Mouse (Mus musculus) ovary, postnatal 14 days (tissue): ENCODE measurements around the gene Gga2.

Source experiments
- DNase-seq: peaks from one replicate; pipeline ENCODE4 v3.0.0; 2022; ENCODE audit warnings: low spot score

Gene Gga2

DNA sequence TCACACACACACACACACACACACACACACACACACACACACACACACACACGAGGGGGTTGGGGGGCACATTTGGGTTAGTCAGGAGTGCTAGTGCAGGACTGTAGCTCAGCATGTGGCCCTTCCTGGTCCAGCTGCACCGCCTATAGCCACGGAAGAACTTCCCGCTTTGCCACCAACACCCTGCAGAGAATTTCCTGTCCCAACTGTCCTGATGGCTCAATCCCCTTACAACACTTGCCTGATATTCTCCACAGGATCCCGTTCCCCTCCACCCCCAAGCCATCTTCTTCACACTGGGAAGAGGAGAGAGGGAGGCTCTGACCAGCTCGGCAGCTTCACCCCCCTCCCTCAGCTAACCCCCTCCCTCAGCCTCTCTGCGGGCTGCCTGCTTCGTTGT lies 20.6 kb downstream of the Gga2 start:
- no peak for DNase-seq

DNA sequence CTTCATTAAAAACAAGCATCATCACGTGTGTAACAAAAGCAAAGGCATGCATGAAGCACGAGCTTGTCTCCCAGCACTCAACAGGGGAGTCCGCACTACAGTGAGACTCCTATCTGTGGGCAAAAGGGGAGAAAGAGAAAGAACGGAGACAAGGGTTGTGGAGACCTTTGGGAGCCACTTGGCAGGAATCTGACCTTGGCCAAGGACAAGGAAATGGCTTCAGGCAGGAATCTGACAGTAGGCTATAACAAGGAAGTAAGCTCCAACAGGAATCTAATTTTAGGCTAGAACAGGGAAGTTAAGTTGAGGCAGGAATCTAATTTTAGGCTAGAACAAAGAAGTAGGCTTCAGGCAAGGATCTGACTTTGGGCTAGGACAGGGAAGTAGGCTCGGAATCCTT lies 25.1 kb downstream of the Gga2 start:
- DNase-seq = no peak

DNA sequence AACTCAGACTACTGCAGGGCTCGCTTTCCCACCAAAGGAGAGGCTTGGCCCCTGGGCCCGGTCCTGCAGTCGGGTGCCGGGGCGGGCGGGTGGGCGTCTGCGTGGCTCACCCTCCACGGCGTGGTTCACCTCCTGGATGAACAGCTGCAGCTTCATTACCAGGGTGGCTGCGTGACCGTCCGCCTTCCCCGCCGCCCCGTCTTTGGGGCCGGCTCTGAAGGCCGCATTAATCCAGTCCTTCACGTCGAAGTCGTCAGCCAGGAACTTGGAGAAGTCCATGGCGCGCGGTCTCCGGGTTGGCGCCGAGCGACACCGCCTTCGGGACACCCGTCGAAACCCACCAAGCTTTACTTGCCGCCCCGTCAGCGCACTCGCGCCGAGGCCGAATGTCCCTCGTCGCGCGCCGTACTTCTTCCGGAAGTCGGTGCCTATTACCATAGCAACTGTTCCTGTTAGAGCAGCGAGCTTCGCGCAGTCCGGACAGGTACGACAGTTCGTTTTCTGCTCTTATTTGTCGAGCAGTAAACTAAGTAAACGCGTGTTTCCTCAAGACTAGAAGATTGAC lies 39.6 kb downstream of the Gga2 start, which contains the start of gene Cog7:
Cog7 (minus strand) TSS at position 405 of the 565 bp plus-strand sequence.
- peak; percentile 92 for DNase-seq

DNA sequence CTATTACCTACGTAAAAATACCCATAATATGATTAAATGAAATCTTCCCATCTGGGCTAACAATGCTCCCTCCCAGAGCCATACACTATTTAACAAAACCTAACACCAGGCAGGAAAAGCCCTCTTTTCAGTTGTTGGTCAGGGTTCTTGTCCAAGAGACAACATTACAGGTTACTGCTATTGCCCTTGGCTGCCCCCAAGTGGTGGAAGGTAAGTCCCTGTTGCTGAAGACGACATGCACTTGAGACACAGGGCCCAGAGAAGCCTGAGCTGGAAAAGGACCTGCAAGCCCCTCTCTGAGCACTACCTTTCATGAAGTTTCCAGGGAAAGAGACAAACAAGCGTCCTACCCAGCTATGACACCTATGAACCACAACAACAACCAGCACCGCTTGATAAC lies 46.0 kb downstream of the Gga2 start:
- DNase-seq = peak; percentile 36

DNA sequence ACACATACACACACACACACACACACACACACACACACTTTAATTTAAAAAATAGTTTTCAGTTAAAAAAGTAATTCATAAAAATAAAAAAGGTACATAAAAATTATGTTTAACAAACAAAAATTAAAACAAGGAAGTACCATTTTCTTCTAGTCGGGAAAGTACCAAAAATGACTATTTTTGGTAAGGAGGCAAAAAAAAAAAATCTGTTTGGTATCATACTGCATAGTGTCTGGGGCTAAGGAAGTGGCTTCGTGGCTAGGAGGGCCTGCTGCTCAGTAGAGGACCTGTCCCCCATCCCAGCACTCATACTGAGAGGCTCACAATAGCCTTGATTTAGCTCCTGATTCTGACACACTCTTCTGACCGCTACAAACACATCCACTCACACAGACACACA lies 49.3 kb downstream of the Gga2 start:
- DNase-seq = no peak

DNA sequence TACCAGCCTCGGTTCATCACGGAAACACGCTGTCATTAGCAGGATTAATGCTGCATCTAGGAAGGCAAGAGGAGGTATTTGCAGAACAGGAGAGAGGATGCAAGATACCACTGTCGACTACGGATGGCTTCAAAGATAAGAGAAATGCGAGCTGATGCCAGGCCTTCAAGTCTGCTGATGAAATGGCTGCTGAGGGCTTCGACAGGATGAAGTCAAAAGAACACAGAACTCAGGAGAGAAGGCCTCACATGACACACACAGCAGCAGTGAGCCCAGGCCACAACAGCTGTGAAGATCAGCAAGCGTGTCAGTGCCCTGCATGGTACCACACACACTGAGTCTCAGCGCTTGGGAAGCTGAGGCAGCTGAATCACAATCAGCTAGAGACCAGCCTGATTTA lies 50.8 kb downstream of the Gga2 start:
- no peak for DNase-seq

DNA sequence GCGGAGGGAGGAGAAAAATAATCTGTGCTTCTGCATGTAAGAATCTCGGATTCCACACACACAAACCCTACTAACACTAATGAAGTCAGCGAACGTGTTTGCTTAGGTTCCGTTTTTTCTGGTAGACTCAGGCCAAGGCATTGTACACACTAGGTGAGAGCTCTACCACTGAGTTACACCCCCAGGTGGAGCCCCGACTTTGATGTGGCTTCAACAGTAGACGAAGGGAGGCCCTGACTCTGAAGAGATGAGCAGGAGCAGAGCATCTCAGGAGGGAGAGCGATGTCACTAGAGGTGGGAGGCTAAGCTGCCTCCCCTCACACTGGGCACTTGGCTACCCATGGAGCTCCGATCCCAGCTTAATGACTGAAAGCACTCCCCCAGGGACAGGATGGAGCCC lies 52.2 kb downstream of the Gga2 start:
- DNase-seq = no peak

DNA sequence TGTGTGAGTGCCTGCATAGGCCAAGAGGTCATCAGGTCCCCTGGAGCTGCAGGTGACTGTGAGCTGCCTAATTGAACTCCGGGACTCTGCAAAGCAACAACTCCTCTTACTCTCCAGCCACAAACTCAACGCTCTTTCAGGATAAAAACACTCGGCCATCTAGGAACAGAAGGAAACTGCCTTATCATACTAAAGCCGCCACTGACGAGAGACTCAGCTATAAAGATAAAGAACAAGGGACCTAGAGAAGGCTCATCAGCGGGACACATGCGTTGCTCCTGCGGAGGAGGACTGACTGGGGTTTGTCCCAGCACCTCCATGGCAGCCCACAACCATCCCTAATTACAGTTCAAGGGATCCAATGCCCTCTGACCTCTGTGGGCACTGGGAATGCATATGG lies 52.8 kb downstream of the Gga2 start:
- DNase-seq = no peak

DNA sequence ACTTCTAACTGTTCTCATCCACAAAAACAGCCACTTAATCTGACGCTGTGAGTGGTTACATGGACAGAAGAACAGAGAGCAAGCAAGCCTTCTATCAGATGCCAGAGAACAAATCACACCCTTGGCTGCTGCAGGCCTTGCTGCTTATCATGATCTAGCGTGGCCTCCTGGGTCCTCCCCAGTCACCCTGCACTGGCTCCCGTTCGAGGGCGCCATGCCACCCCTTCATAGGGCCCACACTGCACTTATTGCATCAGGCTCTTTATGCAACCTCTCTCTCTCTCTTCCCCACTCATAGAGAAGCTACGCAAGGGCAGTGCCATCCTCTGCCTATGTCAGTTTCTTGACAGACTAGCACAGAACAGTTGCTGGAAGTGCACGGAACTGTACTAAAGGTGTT lies 54.9 kb downstream of the Gga2 start:
- DNase-seq = no peak

DNA sequence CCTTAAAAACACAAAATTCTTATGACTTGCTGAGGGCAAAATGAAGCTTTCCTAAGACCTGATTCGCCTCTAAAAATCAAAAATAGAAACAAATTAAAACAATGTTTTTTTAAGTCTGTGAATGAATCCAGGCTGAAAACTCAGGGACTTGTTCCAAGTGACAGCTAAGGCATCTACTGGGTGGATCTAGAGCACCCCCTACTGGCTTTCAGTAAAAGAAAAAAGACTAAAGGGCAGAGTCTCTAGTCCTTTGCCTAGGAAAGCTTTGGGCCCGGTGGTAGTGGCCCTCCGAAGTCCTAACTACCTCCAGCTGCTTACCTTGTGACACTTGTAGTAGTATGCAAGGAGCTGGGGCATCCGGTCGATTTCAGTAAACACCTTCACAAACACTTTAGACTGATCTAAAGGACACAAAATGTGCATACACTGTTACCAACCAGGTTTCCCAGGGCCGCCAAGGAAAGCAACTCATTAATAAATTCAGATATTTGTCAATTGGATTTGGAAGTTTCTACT lies 57.1 kb downstream of the Gga2 start:
- DNase-seq = peak; percentile 38

DNA sequence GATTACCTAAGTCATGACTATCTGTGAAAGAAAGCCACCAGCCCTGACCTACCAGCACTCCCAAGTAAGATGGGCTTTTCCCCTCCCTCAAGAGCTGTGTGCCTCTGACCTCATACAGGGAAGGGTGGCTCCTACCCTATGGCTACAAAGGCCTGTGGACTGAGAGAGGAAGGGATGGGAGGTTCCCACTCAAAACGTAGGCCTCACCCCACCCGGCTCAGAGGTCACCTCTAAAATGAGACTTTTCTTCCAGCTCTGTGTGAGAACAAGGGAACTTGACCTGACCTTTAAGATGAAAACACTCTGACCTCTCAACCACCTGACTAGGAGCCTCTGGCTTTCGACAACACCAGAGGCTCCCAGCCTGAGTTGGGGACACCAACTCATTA lies 58.5 kb downstream of the Gga2 start:
- DNase-seq = no peak

DNA sequence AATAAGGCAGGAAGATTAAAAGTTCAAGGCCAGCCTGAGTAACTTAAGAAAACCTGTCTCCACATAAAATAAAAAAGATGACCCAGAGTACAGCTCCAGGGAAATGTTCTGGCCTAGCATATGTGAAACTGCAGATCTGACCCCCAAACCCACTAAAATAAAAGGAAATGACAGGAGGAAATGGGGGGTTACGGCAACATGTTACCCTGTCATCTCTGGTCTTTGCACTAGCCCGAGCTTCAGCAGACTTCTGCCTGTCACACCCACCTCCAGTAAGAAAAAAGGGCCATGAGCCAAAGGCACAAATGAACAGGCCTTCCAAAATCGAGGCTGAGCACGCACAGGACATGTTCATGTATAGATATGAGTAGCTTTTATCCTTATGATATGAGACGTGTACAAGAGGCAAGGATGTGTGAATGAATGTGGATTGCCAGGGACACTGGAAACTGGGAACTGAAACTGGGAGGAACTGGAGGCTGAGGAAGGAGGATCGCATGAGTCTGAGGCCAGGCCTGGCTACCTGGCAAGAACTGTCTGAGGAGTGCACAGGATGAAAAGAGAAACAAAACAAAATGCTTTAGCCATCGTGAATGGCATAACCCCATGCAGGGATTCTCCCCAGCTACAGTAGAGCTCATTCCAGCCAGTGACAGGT lies 59.0 kb downstream of the Gga2 start:
- no peak for DNase-seq

DNA sequence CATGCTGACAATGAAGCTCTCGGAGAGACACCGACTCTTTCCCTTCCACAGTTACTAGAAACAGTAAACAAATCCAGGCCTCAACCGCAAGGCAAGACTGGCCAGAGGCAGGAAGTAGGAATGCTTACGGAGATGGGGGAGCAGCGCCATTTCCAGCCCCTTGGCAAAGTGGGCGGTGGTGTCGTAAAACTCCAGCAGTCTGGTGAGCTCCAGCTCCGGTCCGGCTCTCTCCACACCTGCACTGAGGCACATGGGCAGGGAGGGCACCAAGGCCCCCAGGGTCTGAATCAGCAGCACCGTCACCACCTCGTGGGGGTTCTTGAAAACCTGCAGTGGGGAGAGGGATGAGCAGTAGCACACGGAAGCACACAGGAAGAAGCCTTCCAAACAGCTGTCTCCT lies 65.2 kb downstream of the Gga2 start:
- DNase-seq = no peak

DNA sequence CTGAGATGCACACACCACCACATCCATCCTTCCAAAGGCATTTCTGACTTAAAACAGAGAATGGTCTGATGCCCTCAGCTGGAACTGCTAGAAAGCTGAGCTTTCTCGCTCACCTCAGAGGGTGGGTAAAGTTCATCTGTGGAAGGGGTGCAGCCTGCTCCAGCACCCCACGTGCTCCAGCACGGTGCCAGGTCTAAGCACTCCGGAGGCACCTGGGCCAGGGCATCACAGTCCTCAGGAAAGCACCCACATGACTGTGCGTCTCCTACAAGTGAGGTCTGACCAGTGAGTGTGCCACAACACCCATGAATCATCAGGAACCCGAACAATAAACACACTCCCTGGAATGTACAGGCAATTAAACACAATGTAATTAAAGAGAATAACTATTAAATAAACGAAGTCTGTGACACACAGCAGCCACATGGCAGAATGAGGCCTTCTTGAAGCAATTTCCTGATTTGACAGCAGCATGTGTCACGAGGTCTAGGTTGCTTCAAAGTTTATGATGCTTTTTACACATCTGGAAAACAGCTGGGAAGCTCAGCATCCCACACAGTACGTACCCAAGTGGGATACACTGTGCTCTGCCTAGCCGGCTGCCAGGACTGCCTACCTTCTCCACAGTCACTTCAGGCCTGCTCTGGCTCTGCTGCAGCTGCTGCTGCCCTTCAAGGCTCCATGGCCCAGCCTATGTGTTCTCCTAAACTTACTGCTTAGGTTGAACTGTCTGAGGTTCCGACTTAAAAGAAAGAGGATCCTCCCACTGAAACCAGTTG lies 65.9 kb downstream of the Gga2 start:
- no peak for DNase-seq

DNA sequence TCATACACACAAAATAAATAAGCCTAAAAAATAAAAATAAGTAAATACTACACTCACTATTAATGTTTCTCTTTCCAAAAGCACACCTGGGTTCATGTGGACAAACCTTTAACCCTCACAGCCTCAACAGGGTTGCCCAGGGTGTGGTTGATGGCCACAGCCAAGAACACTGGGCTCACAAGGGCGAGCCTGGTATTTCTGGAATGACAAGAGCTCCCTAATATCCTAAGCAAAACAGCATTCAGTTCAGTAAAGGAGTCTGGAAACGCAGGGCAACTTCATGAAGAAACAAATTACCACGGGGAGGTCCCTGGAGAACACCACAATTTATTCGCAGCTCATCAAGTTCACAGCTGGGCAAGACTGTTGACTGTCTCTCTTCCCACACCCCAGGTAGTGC lies 73.5 kb downstream of the Gga2 start:
- DNase-seq = no peak

DNA sequence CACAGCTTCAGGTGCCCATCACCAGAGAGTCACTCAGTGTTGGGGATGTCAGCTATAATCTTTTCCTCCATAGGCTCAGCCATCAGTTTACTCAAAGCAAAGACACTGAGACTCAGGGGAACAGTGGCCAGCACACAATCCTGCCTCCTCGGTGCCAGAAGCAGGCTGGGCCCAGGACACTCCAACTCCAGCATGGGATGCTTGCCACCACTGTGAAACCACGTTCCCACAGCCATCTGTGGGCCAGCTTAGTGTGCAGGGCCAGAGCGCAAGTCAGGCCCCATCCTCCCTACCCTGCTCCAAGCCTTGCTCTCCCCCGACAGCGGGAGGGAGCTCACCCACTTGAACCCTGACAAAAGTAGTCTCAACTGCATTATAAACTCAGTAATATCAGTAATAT lies 74.8 kb downstream of the Gga2 start:
- DNase-seq = no peak

DNA sequence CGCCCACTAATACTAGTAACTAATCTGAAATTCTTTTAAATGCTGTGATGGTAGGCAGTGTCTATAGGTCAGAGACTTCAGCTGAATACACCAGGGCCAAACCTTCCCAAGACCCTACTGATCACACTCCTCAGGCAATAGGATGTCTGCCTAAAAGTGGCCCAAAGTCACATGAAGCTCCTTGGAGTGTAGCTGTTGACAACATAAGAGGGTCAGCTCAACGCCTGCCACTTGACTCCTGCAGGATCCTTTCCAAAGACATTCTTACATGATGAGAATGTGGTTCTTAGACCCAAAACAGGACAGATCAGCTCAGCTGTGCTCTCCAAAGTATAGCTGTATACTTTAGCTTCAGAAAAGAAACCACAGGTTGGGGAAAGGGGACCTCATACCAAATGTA lies 78.7 kb downstream of the Gga2 start:
- DNase-seq = no peak

DNA sequence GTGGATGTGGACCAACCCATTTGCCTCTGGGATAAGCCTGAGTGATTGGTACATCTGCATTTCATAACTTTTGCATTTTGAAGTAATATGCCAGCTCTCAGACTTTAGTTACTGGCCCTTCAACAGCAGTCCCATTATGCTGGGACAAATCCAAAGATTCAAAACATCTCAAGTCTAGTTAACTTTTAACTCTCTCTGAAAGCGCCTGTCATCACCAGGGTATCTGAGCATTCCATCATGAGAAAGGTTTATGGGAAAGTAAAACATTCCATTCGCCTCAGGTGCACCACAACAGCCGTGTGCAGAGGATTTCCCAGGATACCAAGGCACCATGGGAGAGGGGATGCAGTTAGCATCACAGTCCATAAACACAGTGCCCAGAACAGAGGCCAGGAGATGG lies 79.4 kb downstream of the Gga2 start:
- no peak for DNase-seq

DNA sequence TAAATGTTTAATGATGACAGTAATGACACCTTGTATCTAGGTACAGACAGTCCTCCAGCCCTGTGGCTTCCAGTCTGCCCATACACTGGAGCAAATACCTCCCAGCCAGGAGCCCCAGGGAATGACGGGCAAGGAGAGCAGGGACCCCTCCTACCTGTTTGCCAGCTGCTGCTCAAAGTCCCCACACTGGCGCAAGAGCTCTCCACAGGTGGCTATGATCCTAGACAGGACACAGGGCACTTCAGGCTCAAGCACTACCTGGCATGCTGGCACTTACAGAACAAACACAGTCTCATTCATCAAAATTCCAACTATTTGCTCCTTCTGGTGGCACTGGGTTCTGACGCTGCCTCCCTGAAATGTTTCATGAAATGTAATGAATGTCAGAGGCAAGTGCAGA lies 80.0 kb downstream of the Gga2 start:
- DNase-seq = no peak

DNA sequence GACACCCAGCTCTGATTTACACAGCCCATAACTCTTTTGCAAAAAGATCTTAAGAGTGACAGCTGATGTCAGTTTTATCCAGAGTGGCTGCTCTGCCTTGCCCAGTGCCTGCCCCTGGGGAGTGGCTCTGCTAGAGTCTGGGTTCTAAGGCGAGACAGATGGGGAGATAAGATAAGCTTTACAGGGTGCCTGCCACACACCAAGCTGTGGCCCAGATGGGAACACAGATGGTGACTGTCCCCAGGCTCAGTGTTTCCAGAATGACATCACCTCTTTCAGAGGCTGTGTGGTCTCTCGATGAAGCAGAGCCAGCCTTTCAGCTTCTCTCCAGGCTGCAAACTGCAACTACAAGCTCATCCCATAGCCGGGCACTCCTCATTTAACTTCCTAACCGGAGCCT lies 81.3 kb downstream of the Gga2 start:
- no peak for DNase-seq

DNA sequence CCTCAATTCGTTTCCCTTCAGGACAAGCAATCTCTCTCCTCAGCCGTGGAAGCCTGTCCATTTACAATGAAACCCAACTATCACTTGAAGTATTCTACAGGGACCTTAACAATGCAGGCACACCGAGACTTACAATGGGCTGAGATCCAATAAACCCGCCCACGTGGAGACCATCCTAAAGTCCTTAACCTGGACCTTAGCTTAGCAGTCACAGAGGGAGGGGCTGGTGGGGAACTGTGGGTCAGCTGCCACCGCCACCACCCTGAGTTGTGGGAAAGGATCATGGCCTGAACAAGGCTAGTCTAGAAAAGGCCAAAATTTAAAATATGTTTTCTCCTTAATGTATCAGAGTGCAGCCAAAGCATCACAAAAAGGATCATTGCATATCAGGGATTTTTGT lies 81.8 kb downstream of the Gga2 start:
- DNase-seq = no peak

DNA sequence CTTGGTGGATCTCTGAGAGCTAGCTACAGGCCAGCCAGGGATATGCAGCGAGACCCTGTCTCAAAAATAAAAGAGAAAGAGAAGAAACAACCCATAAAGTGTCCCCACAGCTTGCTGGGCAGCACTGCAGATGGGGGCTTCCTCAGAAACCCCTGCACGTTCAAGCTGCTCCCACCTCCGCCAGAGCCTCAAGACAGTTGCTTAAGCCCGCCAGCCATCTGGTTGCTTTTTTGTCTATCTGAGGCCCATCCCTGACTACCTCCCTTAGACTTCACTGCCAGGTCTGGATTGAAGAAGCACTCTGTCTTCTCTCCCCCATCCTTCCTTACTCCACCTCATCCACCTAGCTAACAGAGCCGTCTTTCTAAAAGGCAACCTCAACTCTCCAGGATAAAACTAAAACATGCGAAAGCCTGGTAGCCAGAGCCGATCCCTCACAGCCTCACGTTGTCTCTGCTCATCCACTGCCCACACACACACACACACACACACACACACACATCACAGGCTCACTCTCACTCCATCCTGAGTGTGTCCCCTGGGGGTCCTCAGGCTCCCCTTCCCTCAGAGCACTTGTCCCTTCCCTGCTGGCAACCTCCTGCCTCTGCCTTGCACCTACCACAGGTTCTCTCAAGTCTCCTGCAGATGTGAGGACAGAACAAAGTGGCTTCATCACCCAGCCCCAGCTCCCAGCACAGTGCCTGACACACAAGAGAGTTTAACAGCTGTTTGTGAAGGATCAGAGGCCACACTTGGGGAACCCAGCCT lies 82.7 kb downstream of the Gga2 start:
- no peak for DNase-seq
